Mouse (Mus musculus): ENCODE measurements at regions not wholly inside any gene's neighbourhood (a gene's known extent, or its start where the extent isn't known, plus 50 kb on each side); places are given as distances from the start of the nearest gene placed in this dataset.
A peak's percentile ranks its signal among the peaks of the same experiment; 100 is the strongest.

DNA sequence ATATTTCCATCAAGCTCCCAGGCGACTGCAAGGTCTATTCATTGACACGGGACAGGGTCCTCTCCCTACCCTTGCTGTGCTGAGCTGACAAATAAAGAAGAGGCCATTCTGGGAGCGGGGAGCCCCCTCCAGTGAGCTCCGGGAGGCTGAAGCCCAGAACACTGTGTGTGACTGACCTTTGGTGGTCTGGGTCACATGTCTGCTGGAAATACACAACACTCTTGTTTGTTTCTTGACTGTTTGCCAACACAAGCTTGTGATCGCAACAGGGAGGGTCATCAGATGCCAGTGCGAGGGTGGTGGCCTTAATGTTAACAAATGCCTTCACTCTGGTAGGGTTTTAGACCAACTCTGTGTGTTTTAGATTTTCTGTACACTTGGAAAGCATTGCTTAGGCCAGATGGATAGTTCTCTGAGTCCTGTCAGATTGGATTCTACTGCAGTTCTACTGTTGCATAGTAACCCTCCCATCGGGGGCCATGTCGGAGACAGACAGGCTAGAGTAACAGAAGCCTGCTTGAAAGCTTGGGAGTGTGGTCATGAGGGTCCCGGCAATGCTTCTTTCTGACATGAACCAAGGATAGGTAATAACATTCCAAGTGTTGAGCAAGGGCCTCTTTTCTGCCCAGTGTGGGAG lies 135.4 kb downstream of the Rpl14 start:
- H3K36me3 ChIP-seq (ENCODE audit: control insufficient read depth, insufficient read depth, low read length) = no peaks in the 10 kb centered on the region
- H3K9me3 ChIP-seq (ENCODE audit: control insufficient read depth, low read length) = no peaks in the 10 kb centered on the region; the same call in 1 of the 2 replicates
- H3K4me1 ChIP-seq (replicated peaks; ENCODE audit: control insufficient read depth, insufficient read depth, low read length) = peaks cover 23% of the 10 kb centered on the region
- peak; percentile 72; the same call in 1 of the 2 replicates for ATAC-seq (ENCODE audit: low read depth)
- no peaks in the 10 kb centered on the region for H3K27me3 ChIP-seq (ENCODE audit: control insufficient read depth, insufficient read depth, low read depth, low read length)
- 55% methylated on average over 9 of the region's 9 CpGs for WGBS
- H3K4me2 ChIP-seq (ENCODE audit: low read depth, low read length) = no peak overlapping the region
- H3K4me3 ChIP-seq (ENCODE audit: low read length) = no peak overlapping the region
- no peak overlapping the region for H3K9ac ChIP-seq (ENCODE audit: low read length)
- H3K27ac ChIP-seq (ENCODE audit: low read length) = no peak overlapping the region

DNA sequence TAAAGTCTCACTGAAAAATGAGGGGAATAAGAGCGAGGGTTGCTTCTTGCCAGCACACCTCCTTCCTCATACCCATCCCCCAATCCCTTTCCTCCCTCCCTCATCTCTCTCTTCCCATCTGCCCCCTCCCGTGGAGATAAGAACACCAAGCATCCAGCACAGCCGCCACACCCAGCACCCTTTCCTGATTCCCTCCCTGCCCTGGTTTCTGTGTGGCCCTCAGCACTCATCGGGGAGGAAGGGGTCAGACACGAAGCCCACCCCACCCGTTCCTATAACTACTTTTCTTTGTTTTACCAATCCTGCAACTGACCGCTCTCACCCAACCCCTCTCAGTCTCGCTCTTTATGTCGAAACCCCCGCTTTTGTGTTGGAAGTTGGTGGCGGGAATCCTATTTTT lies 137.3 kb downstream of the Rpl14 start:
- Histone ChIP-seq H3K4me2 (ENCODE audit: low read depth, low read length) (peak overlapping the region; percentile 36), H3K27me3 (ENCODE audit: control insufficient read depth, insufficient read depth, low read depth, low read length) (no peaks in the 10 kb centered on the region), H3K9ac (ENCODE audit: low read length) (no peak overlapping the region), H3K4me3 (ENCODE audit: low read length) (peak overlapping the region; percentile 10; the same call in 1 of the 2 replicates), H3K4me1 (replicated peaks; ENCODE audit: control insufficient read depth, insufficient read depth, low read length) (peaks cover 15% of the 10 kb centered on the region), H3K36me3 (ENCODE audit: control insufficient read depth, insufficient read depth, low read length) (no peaks in the 10 kb centered on the region), H3K9me3 (ENCODE audit: control insufficient read depth, low read length) (no peaks in the 10 kb centered on the region; the same call in 1 of the 2 replicates), H3K27ac (ENCODE audit: low read length) (no peak overlapping the region)
- ATAC-seq (ENCODE audit: low read depth) = no peak
- WGBS = 9% methylated on average over 11 of the region's 11 CpGs

DNA sequence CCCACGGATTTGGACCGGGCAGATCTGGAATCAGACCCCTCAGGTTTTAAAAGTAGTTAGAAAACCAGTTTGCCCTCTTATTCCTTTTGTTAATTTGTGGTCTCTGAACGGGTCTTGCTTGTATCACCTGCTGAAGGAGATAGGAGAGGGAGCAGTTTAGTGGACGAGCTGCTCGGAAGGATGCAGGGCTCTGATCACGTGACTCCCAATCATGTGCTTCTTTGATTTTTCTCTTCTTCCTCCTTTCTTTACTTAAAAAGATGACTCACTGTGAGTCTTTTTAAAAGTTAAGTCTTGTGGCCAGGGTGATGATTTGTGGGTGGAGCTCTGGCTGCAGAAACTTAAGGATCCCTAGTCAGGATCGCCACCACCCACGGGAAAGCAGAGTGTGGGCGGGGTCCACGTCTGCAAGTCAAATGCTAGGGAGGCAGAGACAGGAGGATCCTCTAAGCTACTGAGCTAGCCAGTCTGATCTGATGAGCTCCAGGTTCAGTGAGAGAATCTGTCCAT lies 138.0 kb downstream of the Rpl14 start:
- no peak overlapping the region for H3K27ac ChIP-seq (ENCODE audit: low read length)
- WGBS = 58% methylated on average over 10 of the region's 10 CpGs

DNA sequence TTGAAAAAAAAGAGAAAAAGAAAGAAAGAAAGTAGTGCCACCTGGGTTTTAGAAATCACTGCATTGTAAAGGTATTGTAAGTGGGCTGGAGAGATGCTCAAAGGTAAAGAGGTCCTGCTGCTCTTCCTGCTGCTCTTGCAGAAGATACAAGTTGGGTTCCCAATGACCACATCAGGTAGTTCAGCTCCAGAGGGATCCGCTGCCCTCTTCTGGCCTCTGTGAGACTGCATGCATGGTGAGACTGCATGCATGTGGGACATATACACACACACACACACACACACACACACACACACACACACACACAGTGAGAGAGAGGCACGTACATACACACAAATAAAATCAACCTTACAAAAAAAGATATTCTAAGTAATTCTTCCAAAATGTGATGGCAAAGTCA lies 141.7 kb downstream of the Rpl14 start:
- Histone ChIP-seq H3K36me3 (ENCODE audit: control insufficient read depth, insufficient read depth, low read length) (no peaks in the 10 kb centered on the region), H3K27me3 (ENCODE audit: control insufficient read depth, insufficient read depth, low read depth, low read length) (no peaks in the 10 kb centered on the region), H3K9ac (ENCODE audit: low read length) (no peak overlapping the region), H3K4me2 (ENCODE audit: low read depth, low read length) (no peak overlapping the region), H3K27ac (ENCODE audit: low read length) (no peak overlapping the region), H3K4me3 (ENCODE audit: low read length) (no peak overlapping the region), H3K4me1 (replicated peaks; ENCODE audit: control insufficient read depth, insufficient read depth, low read length) (peaks cover 5% of the 10 kb centered on the region), H3K9me3 (ENCODE audit: control insufficient read depth, low read length) (no peaks in the 10 kb centered on the region; the same call in 1 of the 2 replicates)
- 91% methylated on average over 2 of the region's 2 CpGs for WGBS
- ATAC-seq (ENCODE audit: low read depth) = no peak

More for the DNA sequence above, 138.0 kb downstream of the Rpl14 start:
- H3K36me3 ChIP-seq (ENCODE audit: control insufficient read depth, insufficient read depth, low read length) = no peaks in the 10 kb centered on the region
- peak overlapping the region; percentile 36 for H3K4me2 ChIP-seq (ENCODE audit: low read depth, low read length)
- no peak for ATAC-seq (ENCODE audit: low read depth)
- H3K27me3 ChIP-seq (ENCODE audit: control insufficient read depth, insufficient read depth, low read depth, low read length) = no peaks in the 10 kb centered on the region
- H3K9me3 ChIP-seq (ENCODE audit: control insufficient read depth, low read length) = no peaks in the 10 kb centered on the region; the same call in 1 of the 2 replicates
- H3K4me1 ChIP-seq (replicated peaks; ENCODE audit: control insufficient read depth, insufficient read depth, low read length) = peaks cover 12% of the 10 kb centered on the region
- no peak overlapping the region for H3K9ac ChIP-seq (ENCODE audit: low read length)
- no peak overlapping the region for H3K4me3 ChIP-seq (ENCODE audit: low read length)

DNA sequence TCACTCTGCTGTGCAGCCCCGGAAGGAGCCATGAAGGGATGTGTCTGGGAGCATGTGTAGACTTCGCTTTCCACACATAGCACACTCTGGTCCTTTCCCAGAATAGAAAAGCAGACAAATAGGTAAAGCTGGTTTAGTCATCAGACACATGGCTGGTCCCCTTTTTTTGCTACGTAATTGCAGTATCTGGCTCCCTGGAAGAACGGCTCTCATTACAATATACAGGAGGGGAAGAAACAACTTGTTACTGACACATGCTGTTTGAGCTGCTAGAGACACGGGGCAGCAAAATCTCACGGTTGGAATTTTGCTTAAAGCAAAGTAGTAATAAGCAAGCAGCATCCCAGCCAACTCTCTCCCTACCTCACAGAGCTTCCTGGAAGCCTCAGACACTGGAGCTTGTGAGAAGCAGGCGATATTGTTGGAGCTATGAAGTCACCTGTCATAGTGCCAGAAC lies 144.4 kb downstream of the Rpl14 start:
- no peaks in the 10 kb centered on the region for H3K36me3 ChIP-seq (ENCODE audit: control insufficient read depth, insufficient read depth, low read length)
- H3K4me2 ChIP-seq (ENCODE audit: low read depth, low read length) = no peak overlapping the region
- no peaks in the 10 kb centered on the region for H3K27me3 ChIP-seq (ENCODE audit: control insufficient read depth, insufficient read depth, low read depth, low read length)
- no peak overlapping the region for H3K9ac ChIP-seq (ENCODE audit: low read length)
- WGBS = 65% methylated on average over 7 of the region's 7 CpGs
- no peaks in the 10 kb centered on the region for H3K4me1 ChIP-seq (replicated peaks; ENCODE audit: control insufficient read depth, insufficient read depth, low read length)
- no peak overlapping the region for H3K27ac ChIP-seq (ENCODE audit: low read length)
- ATAC-seq (ENCODE audit: low read depth) = no peak
- H3K4me3 ChIP-seq (ENCODE audit: low read length) = no peak overlapping the region
- no peaks in the 10 kb centered on the region; the same call in 1 of the 2 replicates for H3K9me3 ChIP-seq (ENCODE audit: control insufficient read depth, low read length)

DNA sequence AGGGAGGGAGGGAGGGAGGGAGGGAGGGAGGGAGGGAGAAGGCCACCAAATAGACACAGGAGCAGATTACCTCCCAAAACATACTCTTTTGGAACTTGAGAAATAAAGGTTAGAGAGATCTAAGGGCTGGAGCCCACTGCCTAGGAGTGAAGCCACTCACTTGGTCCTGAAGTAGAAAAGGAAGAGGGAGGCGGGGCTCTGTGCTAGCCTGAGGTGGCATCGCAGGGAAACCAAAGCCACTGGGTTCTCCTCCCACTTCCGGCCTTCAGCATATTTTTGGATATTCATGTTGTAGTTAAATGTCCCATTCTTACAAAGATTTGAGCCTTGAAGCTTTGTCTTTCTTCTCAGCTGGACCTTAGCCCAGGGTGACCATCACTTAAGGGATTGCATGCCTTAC lies 147.6 kb downstream of the Rpl14 start:
- ATAC-seq (ENCODE audit: low read depth) = no peak
- H3K27me3 ChIP-seq (ENCODE audit: control insufficient read depth, insufficient read depth, low read depth, low read length) = no peaks in the 10 kb centered on the region
- H3K4me1 ChIP-seq (replicated peaks; ENCODE audit: control insufficient read depth, insufficient read depth, low read length) = no peaks in the 10 kb centered on the region
- no peak overlapping the region for H3K4me2 ChIP-seq (ENCODE audit: low read depth, low read length)
- no peaks in the 10 kb centered on the region for H3K36me3 ChIP-seq (ENCODE audit: control insufficient read depth, insufficient read depth, low read length)
- WGBS = 63% methylated on average over 3 of the region's 3 CpGs
- H3K9ac ChIP-seq (ENCODE audit: low read length) = no peak overlapping the region
- no peak overlapping the region for H3K4me3 ChIP-seq (ENCODE audit: low read length)
- H3K9me3 ChIP-seq (ENCODE audit: control insufficient read depth, low read length) = no peaks in the 10 kb centered on the region
- no peak overlapping the region for H3K27ac ChIP-seq (ENCODE audit: low read length)

DNA sequence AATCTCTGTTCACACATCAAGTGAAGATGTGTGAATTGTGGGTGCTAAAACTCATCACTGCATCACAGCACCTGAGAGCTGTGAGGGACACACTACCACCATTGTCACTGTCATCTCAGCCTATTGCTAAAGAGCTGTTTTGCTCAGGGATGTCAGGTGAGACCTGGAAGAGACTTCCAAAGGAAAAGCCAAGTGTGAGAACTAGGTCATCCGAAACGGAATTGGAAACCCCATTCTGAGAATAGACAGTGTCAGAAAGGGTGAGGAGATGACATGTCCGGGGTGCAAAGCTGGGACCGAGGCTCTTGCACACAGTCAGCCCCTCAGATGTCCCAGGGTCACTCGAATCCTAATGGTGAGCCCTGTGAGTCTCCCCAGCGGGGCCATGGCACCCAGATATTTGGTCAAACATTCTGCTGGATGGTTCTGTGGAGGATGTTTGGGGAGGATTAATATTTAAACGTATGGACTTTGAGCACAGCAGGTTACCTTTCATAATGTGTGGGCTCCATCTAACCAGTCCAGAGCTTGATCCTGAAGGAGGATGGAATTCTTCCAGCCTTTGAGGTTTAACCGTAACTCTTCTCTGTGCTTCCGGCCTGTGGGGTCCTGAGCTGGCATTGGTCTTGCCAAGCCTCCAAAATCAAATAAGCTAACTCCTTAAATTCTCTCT lies 150.3 kb downstream of the Rpl14 start:
- H3K4me3 ChIP-seq (ENCODE audit: low read length) = no peak overlapping the region
- no peak overlapping the region for H3K9ac ChIP-seq (ENCODE audit: low read length)
- H3K4me1 ChIP-seq (replicated peaks; ENCODE audit: control insufficient read depth, insufficient read depth, low read length) = no peaks in the 10 kb centered on the region
- no peak for ATAC-seq (ENCODE audit: low read depth)
- H3K27ac ChIP-seq (ENCODE audit: low read length) = no peak overlapping the region
- no peaks in the 10 kb centered on the region for H3K27me3 ChIP-seq (ENCODE audit: control insufficient read depth, insufficient read depth, low read depth, low read length)
- no peaks in the 10 kb centered on the region for H3K9me3 ChIP-seq (ENCODE audit: control insufficient read depth, low read length)
- WGBS = 72% methylated on average over 9 of the region's 9 CpGs
- no peaks in the 10 kb centered on the region for H3K36me3 ChIP-seq (ENCODE audit: control insufficient read depth, insufficient read depth, low read length)
- no peak overlapping the region for H3K4me2 ChIP-seq (ENCODE audit: low read depth, low read length)

DNA sequence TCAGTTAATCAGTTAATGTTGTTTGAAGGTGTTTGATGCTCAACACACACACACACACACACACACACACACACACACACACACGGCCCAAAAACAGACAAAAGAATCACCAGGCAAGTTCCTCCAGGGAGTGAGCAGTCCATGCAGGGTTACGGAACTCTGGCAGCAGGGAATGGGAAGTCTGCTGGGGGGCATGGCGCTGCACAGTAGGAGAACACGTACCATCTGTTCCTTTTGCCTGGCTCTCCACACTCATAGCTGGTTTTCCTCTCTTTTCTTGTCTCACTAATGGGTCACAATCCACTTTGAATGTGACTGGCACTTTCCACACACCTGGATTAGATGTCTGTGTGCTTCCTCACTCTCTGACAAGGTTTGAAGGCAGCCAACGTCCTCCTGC lies 151.8 kb downstream of the Rpl14 start:
- WGBS = 70% methylated on average over 5 of the region's 5 CpGs

DNA sequence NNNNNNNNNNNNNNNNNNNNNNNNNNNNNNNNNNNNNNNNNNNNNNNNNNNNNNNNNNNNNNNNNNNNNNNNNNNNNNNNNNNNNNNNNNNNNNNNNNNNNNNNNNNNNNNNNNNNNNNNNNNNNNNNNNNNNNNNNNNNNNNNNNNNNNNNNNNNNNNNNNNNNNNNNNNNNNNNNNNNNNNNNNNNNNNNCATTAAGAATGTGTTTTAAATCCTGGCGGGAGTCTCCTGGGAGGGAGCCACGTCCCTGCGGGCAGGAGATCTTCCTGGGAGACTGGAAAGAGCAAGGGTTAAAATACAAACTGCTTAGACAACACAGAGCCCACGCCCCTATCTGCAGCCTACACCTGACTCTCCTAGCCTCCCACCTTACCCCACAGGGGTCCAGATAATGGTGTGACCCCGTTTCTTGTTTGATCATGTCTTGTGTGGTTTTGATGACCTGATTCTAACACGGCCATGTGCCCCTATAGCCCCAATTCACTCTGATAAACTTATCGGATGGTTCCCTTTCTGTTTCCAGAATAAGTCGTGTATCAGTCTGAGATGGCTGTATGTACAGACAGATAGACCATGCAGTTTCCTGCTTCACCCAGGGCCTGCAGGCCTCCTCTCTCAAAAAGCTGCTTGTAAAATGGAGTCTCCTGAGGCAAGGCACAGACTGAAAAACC lies 160.8 kb downstream of the Rpl14 start:
- Histone ChIP-seq H3K27ac (ENCODE audit: low read length) (no peak overlapping the region), H3K4me3 (ENCODE audit: low read length) (no peak overlapping the region), H3K4me1 (replicated peaks; ENCODE audit: control insufficient read depth, insufficient read depth, low read length) (peaks cover 21% of the 10 kb centered on the region), H3K36me3 (ENCODE audit: control insufficient read depth, insufficient read depth, low read length) (no peaks in the 10 kb centered on the region), H3K9me3 (ENCODE audit: control insufficient read depth, low read length) (peaks cover 3% of the 10 kb centered on the region; the same call in 1 of the 2 replicates), H3K4me2 (ENCODE audit: low read depth, low read length) (no peak overlapping the region), H3K27me3 (ENCODE audit: control insufficient read depth, insufficient read depth, low read depth, low read length) (no peaks in the 10 kb centered on the region; the same call in 1 of the 2 replicates), H3K9ac (ENCODE audit: low read length) (peak overlapping the region; percentile 15; the same call in 1 of the 2 replicates)
- WGBS = 39% methylated on average over 8 of the region's 8 CpGs
- no peak for ATAC-seq (ENCODE audit: low read depth)

More for the DNA sequence above, 151.8 kb downstream of the Rpl14 start:
- no peaks in the 10 kb centered on the region for H3K9me3 ChIP-seq (ENCODE audit: control insufficient read depth, low read length)
- no peaks in the 10 kb centered on the region for H3K27me3 ChIP-seq (ENCODE audit: control insufficient read depth, insufficient read depth, low read depth, low read length)
- no peaks in the 10 kb centered on the region for H3K36me3 ChIP-seq (ENCODE audit: control insufficient read depth, insufficient read depth, low read length)
- no peak overlapping the region for H3K4me2 ChIP-seq (ENCODE audit: low read depth, low read length)
- no peak for ATAC-seq (ENCODE audit: low read depth)
- H3K4me1 ChIP-seq (replicated peaks; ENCODE audit: control insufficient read depth, insufficient read depth, low read length) = no peaks in the 10 kb centered on the region
- H3K9ac ChIP-seq (ENCODE audit: low read length) = no peak overlapping the region
- no peak overlapping the region for H3K4me3 ChIP-seq (ENCODE audit: low read length)
- H3K27ac ChIP-seq (ENCODE audit: low read length) = no peak overlapping the region
